Comparison of ENCODE assay signal across 13 mouse cellular contexts in genomic region chr13:46349664-46350063, GRCm38 (mm10).
A peak's percentile ranks its signal among the peaks of the same experiment; 100 is the strongest.
DNase-seq lines count a peak whose midpoint lies in the region; ATAC-seq lines count a peak whose summit lies in the region.
"Had no signal": no experiment of that assay in that cellular context is flagged by ENCODE, and none has a peak within 500 bp of the region (broad histone marks: within the 10 kb centered on the region; RNA-seq: fewer than 3 reads in every experiment).

No protein-coding gene starts in this region.

- H3K36me3 ChIP-seq in forebrain, embryonic 14.5 days (ENCODE audit: control insufficient read depth, insufficient read depth, low read length) = no peaks in the 10 kb centered on the region
- no peaks in the 10 kb centered on the region for H3K36me3 ChIP-seq in forebrain, embryonic 12.5 days (replicated peaks)
- H3K36me3 ChIP-seq in midbrain, embryonic 15.5 days (replicated peaks) = no peaks in the 10 kb centered on the region
- no peaks in the 10 kb centered on the region for H3K36me3 ChIP-seq in liver, embryonic 12.5 days
- H3K36me3 ChIP-seq: heart, embryonic 13.5 days had no signal

- no peak overlapping the region for H3K9ac ChIP-seq in forebrain, embryonic 14.5 days (ENCODE audit: low read length)
- no peak overlapping the region for H3K9ac ChIP-seq in forebrain, embryonic 12.5 days
- no peak overlapping the region for H3K9ac ChIP-seq in midbrain, embryonic 15.5 days
- H3K9ac ChIP-seq in liver, embryonic 12.5 days = no peak overlapping the region
- H3K9ac ChIP-seq: heart, embryonic 13.5 days; liver, postnatal 0 days had no signal

- no peaks in the 10 kb centered on the region for H3K27me3 ChIP-seq in forebrain, embryonic 14.5 days (replicated peaks; ENCODE audit: control insufficient read depth, insufficient read depth, low read length)
- no peaks in the 10 kb centered on the region for H3K27me3 ChIP-seq in forebrain, embryonic 12.5 days
- no peaks in the 10 kb centered on the region for H3K27me3 ChIP-seq in midbrain, embryonic 15.5 days (replicated peaks)
- no peaks in the 10 kb centered on the region; the same call in 1 of the 2 replicates for H3K27me3 ChIP-seq in liver, embryonic 12.5 days (replicated peaks)
- H3K27me3 ChIP-seq: heart, embryonic 13.5 days had no signal

- H3K27ac ChIP-seq in forebrain, embryonic 14.5 days (ENCODE audit: low read depth, low read length) = peak overlapping the region; percentile 66
- H3K27ac ChIP-seq in forebrain, embryonic 12.5 days = no peak overlapping the region
- peak overlapping the region; percentile 66 for H3K27ac ChIP-seq in midbrain, embryonic 15.5 days
- no peak overlapping the region for H3K27ac ChIP-seq in liver, embryonic 12.5 days
- H3K27ac ChIP-seq: heart, embryonic 13.5 days had no signal

- peak; percentile 68; the same call in 1 of the 2 replicates for ATAC-seq in forebrain, embryonic 14.5 days
- no peak for ATAC-seq in forebrain, embryonic 12.5 days (ENCODE audit: low FRiP score)
- ATAC-seq in midbrain, embryonic 15.5 days (replicated peaks) = no peak
- no peak for ATAC-seq in liver, embryonic 12.5 days
- ATAC-seq: activated CD4-positive, CD25-positive, alpha-beta regulatory T cell, adult 4 months; inflammation-experienced regulatory T-cells, adult 6 months; liver, postnatal 0 days had no signal

- H3K9me3 ChIP-seq in forebrain, embryonic 14.5 days (replicated peaks; ENCODE audit: control insufficient read depth, low read length) = no peaks in the 10 kb centered on the region
- no peaks in the 10 kb centered on the region for H3K9me3 ChIP-seq in forebrain, embryonic 12.5 days
- no peaks in the 10 kb centered on the region for H3K9me3 ChIP-seq in midbrain, embryonic 15.5 days
- H3K9me3 ChIP-seq in liver, embryonic 12.5 days (replicated peaks) = no peaks in the 10 kb centered on the region
- H3K9me3 ChIP-seq: heart, embryonic 13.5 days had no signal

- no peak overlapping the region for H3K4me2 ChIP-seq in forebrain, embryonic 14.5 days (ENCODE audit: low read length)
- no peak overlapping the region for H3K4me2 ChIP-seq in forebrain, embryonic 12.5 days
- no peak overlapping the region for H3K4me2 ChIP-seq in midbrain, embryonic 15.5 days
- no peak overlapping the region for H3K4me2 ChIP-seq in liver, embryonic 12.5 days
- H3K4me2 ChIP-seq: heart, embryonic 13.5 days had no signal

- H3K4me1 ChIP-seq in forebrain, embryonic 14.5 days (ENCODE audit: control insufficient read depth, insufficient read depth, low read length) = peaks cover 9% of the 10 kb centered on the region
- H3K4me1 ChIP-seq in forebrain, embryonic 12.5 days = 0 out of 2 replicates have a peak, but pooled peaks cover 8% of the 10 kb centered on the region
- 0 out of 2 replicates have a peak, but pooled peaks cover 3% of the 10 kb centered on the region for H3K4me1 ChIP-seq in midbrain, embryonic 15.5 days
- peaks cover 6% of the 10 kb centered on the region; the same call in 1 of the 2 replicates for H3K4me1 ChIP-seq in liver, embryonic 12.5 days
- H3K4me1 ChIP-seq: heart, embryonic 13.5 days had no signal

- WGBS in forebrain, embryonic 14.5 days = 38% methylated on average over 3 of the region's 3 CpGs
- WGBS in forebrain, embryonic 12.5 days = 48% methylated on average over 3 of the region's 3 CpGs
- 46% methylated on average over 3 of the region's 3 CpGs for WGBS in midbrain, embryonic 15.5 days
- 81% methylated on average over 3 of the region's 3 CpGs for WGBS in liver, embryonic 12.5 days (ENCODE audit: insufficient replicate concordance)

- no peak overlapping the region for H3K4me3 ChIP-seq in forebrain, embryonic 14.5 days (ENCODE audit: low read depth, low read length)
- H3K4me3 ChIP-seq in forebrain, embryonic 12.5 days (replicated peaks) = no peak overlapping the region
- no peak overlapping the region for H3K4me3 ChIP-seq in midbrain, embryonic 15.5 days
- H3K4me3 ChIP-seq in liver, embryonic 12.5 days = no peak overlapping the region
- H3K4me3 ChIP-seq: heart, embryonic 13.5 days had no signal

- DNase-seq in forebrain, embryonic 14.5 days (ENCODE audit: low spot score) = peak; percentile 60
- peak; percentile 25 to 29 for DNase-seq in layer of hippocampus, postnatal 36 days
- DNase-seq in layer of hippocampus, postnatal 25 days (ENCODE audit: extremely low spot score in 1 of 2, low spot score in 1 of 2) = no peak
- DNase-seq in embryo, embryonic 10.5 days (ENCODE audit: low spot score) = peak; percentile 27
- DNase-seq in adrenal gland, adult 8-10 months = no peak
- DNase-seq: liver, postnatal 0 days; thymus, postnatal 14 days had no signal

Comparison
In these comparisons a context has a peak if more than half of its experiments do, and no peak if none do; other contexts are left out.
1. DNase-seq: peak in forebrain, embryonic 14.5 days (single experiment), layer of hippocampus, postnatal 36 days (2 of 2) and embryo, embryonic 10.5 days (single experiment); none in layer of hippocampus, postnatal 25 days (0 of 2) and adrenal gland, adult 8-10 months (single experiment).
2. H3K27ac ChIP-seq: peak in forebrain, embryonic 14.5 days (single experiment) and midbrain, embryonic 15.5 days (single experiment); none in forebrain, embryonic 12.5 days (single experiment) and liver, embryonic 12.5 days (single experiment).